Mouse (Mus musculus) liver, embryonic 12.5 days (tissue): ENCODE data around the gene Astl. TPM values are rescaled to one million over a fixed set of nuclear protein-coding genes. Genes with fewer than 3 reads are reported as not detected.

Source experiments
- ATAC-seq: fragments of 200-750 bp; cut with Nextera tagmentation; 2 replicates; pipeline ENCODE4 v1.8.0; 2017; ENCODE audit warnings: moderate number of reproducible peaks, mild to moderate bottlenecking, moderate library complexity
- H3K27ac ChIP-seq: fragments of 300-500 bp; sonication (generic); 2 replicates; pipeline ENCODE4 v1.5.1; 2016; ENCODE audit warnings: mild to moderate bottlenecking
- H3K27me3 ChIP-seq: fragments of 300-500 bp; sonication (generic); replicated peaks from 2 replicates; pipeline ENCODE4 v1.6.1; 2016; ENCODE audit warnings: mild to moderate bottlenecking, moderate library complexity
- H3K36me3 ChIP-seq: fragments of 300-500 bp; sonication (generic); 2 replicates; pipeline ENCODE4 v1.6.1; 2016; ENCODE audit warnings: mild to moderate bottlenecking, moderate library complexity
- H3K4me1 ChIP-seq: fragments of 300-500 bp; sonication (generic); 2 replicates; pipeline ENCODE4 v1.6.1; 2016
- H3K4me2 ChIP-seq: fragments of 300-500 bp; sonication (generic); 2 replicates; pipeline ENCODE4 v1.6.1; 2016; ENCODE audit warnings: mild to moderate bottlenecking, moderate library complexity
- H3K4me3 ChIP-seq: fragments of 300-500 bp; sonication (generic); 2 replicates; pipeline ENCODE4 v1.5.1; 2016; ENCODE audit warnings: mild to moderate bottlenecking, moderate library complexity
- H3K9ac ChIP-seq: fragments of 300-500 bp; sonication (generic); 2 replicates; pipeline ENCODE4 v1.6.1; 2016; ENCODE audit warnings: mild to moderate bottlenecking, moderate library complexity
- H3K9me3 ChIP-seq: fragments of 300-500 bp; sonication (generic); replicated peaks from 2 replicates; pipeline ENCODE4 v1.6.1; 2016; ENCODE audit warnings: mild to moderate bottlenecking, moderate library complexity
- WGBS: fragments of 180-500 bp; shearing (Covaris S2); methylation state at CpG from one replicate; pipeline ENCODE4 v1.1.7; 2016; ENCODE audit not compliant: insufficient replicate concordance; 5-methylcytosine and 5-hydroxymethylcytosine counted together
- polyA plus RNA-seq: library from polyadenylated mRNA; unstranded; fragments of >200 nt; fragmentation: Nextera tagmentation; extraction: Ambion mirVana; gene quantifications from 2 replicates; pipeline ENCODE4 v1.2.1, GENCODE M21; 2016

The Astl gene
- polyA plus RNA-seq, 1 experiment from 2014 or later: not detected

DNA sequence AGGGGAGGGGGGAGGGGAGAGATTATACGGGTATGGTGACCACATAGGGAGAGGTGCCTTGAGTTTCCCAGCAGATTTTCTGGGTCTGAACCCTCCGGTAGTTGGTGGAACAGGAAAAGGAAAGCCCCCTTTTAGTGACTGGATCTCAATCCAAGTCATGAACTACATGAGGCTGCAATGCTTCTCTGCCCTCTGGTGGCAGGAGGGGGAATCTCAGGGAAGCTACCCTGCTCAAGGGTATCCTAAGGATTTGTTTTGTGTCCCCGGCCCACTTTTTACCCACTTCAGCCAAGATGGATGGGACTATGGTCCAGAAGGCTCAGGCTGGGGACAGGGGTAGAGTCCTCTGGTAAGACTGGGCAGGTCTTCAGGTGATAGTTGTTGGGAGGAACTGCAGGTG, 2.7 kb downstream of the Astl start:
- Histone ChIP-seq H3K4me1 (peaks cover 29% of the 10 kb centered on the region), H3K4me3 (no peak overlapping the region), H3K4me2 (no peak overlapping the region), H3K9me3 (no peaks in the 10 kb centered on the region), H3K27me3 (peaks cover 36% of the 10 kb centered on the region), H3K9ac (no peak overlapping the region), H3K27ac (no peak overlapping the region), H3K36me3 (no peaks in the 10 kb centered on the region)
- no peak for ATAC-seq
- WGBS: 10% methylated on average over 3 of the region's 3 CpGs

DNA sequence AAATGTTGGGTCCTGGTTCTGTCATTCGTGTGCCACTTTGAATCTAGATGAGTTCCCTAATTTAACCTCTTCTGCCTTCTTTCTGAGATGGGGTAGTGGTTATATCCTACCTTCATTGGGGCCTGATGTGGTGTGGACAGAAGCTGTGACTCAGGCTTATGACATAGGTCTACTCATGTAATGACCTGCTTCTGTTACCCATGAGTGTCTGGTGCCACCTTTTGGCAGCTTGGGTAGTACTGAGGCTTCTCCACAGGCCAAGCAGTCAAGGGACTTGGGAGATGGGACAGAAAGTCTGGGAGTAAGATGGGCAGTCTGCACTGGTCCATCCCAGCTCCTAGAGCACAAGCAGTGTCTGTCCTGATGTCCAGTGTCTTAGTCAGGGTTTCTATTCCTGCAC, 7.9 kb downstream of the Astl start:
- Histone ChIP-seq H3K4me1 (no peaks in the 10 kb centered on the region), H3K36me3 (no peaks in the 10 kb centered on the region), H3K4me2 (no peak overlapping the region), H3K27me3 (peaks cover 29% of the 10 kb centered on the region), H3K9ac (no peak overlapping the region), H3K4me3 (no peak overlapping the region), H3K9me3 (no peaks in the 10 kb centered on the region), H3K27ac (no peak overlapping the region)
- WGBS: 36% methylated on average over 1 of the region's 1 CpGs
- no peak for ATAC-seq

- Histone ChIP-seq H3K9ac (no peak overlapping the region), H3K4me1 (no peaks in the 10 kb centered on the region), H3K9me3 (no peaks in the 10 kb centered on the region), H3K4me3 (no peak overlapping the region), H3K36me3 (no peaks in the 10 kb centered on the region), H3K4me2 (no peak overlapping the region), H3K27me3 (peaks cover 26% of the 10 kb centered on the region), H3K27ac (no peak overlapping the region)
- no peak for ATAC-seq
- 70% methylated on average over 13 of the region's 13 CpGs for WGBS
These were observed 8.9 kb downstream of the Astl start for GRCm38 (mm10) chr2:127347147-127347985.

- H3K9ac ChIP-seq: no peak overlapping the region
- no peaks in the 10 kb centered on the region for H3K36me3 ChIP-seq
- H3K4me2 ChIP-seq: no peak overlapping the region
- ATAC-seq: no peak
- no peak overlapping the region for H3K27ac ChIP-seq
- no peaks in the 10 kb centered on the region for H3K9me3 ChIP-seq
- H3K4me1 ChIP-seq: no peaks in the 10 kb centered on the region
- peaks cover 45% of the 10 kb centered on the region for H3K27me3 ChIP-seq
- 66% methylated on average over 4 of the region's 4 CpGs for WGBS
- no peak overlapping the region for H3K4me3 ChIP-seq
These were observed 15.4 kb downstream of the Astl start for GRCm38 (mm10) chr2:127353881-127354280.

- Histone ChIP-seq H3K36me3 (peaks cover 28% of the 10 kb centered on the region), H3K9ac (peak within 1 kb of the TSS; percentile 75), H3K4me3 (peak within 1 kb of the TSS; percentile 70), H3K4me2 (peak within 1 kb of the TSS; percentile 95), H3K4me1 (peaks cover 48% of the 10 kb centered on the region), H3K9me3 (no peaks in the 10 kb centered on the region), H3K27me3 (peaks cover 91% of the 10 kb centered on the region), H3K27ac (peak within 1 kb of the TSS; percentile 77)
- WGBS: under 1% methylated on average over 40 of the region's 49 CpGs
- ATAC-seq: peak; percentile 93
These were observed 24.2 kb downstream of the Astl start, which contains the start of gene Adra2b for GRCm38 (mm10) chr2:127362459-127363281. Gene Adra2b, plus strand, starts transcription at chr2:127363208.

GRCm38 (mm10) chr2:127363282-127363652, 24.8 kb downstream of the Astl start:
- Histone ChIP-seq H3K9ac (peak overlapping the region; percentile 75), H3K9me3 (no peaks in the 10 kb centered on the region), H3K27me3 (peaks cover 94% of the 10 kb centered on the region), H3K4me1 (peaks cover 54% of the 10 kb centered on the region), H3K36me3 (peaks cover 34% of the 10 kb centered on the region), H3K27ac (peak overlapping the region; percentile 77), H3K4me2 (peak overlapping the region; percentile 95), H3K4me3 (peak overlapping the region; percentile 70)
- 2% methylated on average over 28 of the region's 28 CpGs for WGBS
- peak; percentile 55 for ATAC-seq

GRCm38 (mm10) chr2:127363696-127364095, 25.3 kb downstream of the Astl start:
- Histone ChIP-seq H3K9me3 (no peaks in the 10 kb centered on the region), H3K4me1 (peaks cover 58% of the 10 kb centered on the region), H3K9ac (peak overlapping the region; percentile 75), H3K4me2 (peak overlapping the region; percentile 95), H3K4me3 (peak overlapping the region; percentile 70), H3K36me3 (peaks cover 38% of the 10 kb centered on the region), H3K27me3 (peaks cover 90% of the 10 kb centered on the region), H3K27ac (peak overlapping the region; percentile 77)
- WGBS: 6% methylated on average over 20 of the region's 20 CpGs
- no peak for ATAC-seq

GRCm38 (mm10) chr2:127364452-127364851, 26.0 kb downstream of the Astl start:
- Histone ChIP-seq H3K9me3 (no peaks in the 10 kb centered on the region), H3K36me3 (peaks cover 39% of the 10 kb centered on the region), H3K4me3 (peak overlapping the region; percentile 70), H3K4me2 (peak overlapping the region; percentile 95), H3K4me1 (peaks cover 66% of the 10 kb centered on the region), H3K27me3 (peaks cover 82% of the 10 kb centered on the region), H3K27ac (peak overlapping the region; percentile 77; the same call in 1 of the 2 replicates), H3K9ac (peak overlapping the region; percentile 75)
- WGBS: 12% methylated on average over 8 of the region's 8 CpGs
- no peak for ATAC-seq

DNA sequence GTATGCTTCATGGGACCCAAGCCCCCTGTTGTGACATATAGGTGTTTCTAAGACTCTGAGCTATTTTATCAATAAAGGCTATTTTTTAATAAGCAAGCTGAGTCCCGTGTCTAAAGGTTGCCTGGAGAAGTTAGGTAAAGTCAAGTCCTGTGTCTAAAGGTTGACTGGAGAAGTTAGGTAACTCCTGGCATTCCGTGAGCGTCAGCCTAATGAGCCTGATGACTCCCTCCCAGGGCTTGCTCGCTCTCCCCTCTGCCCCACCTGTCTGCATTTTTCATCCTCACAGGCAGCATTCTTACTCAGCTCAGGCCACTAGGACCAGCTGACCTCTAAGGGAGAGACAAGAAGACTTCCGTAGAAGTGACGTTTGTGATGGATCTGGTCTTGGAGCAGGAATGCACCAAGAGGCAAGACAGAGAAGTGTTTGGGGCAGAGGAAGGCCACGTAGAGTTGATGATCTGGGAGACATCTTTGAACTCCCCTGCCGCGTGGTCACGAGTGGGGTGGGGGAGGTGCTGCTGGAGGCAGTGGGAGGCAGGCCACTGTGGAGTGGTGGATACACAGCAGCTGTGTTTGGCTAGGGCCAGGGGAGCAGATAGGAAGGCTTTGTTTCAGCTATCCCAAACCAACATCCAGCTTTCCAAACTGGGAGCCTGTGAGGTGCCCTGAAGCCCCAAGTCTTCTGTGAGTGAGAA, 28.8 kb downstream of the Astl start:
- Histone ChIP-seq H3K4me1 (peaks cover 94% of the 10 kb centered on the region), H3K4me3 (peak overlapping the region; percentile 70), H3K27ac (peak overlapping the region; percentile 97), H3K4me2 (peak overlapping the region; percentile 95), H3K9ac (peak overlapping the region; percentile 75), H3K27me3 (peaks cover 56% of the 10 kb centered on the region), H3K36me3 (peaks cover 43% of the 10 kb centered on the region), H3K9me3 (no peaks in the 10 kb centered on the region)
- WGBS: 59% methylated on average over 10 of the region's 10 CpGs
- no peak for ATAC-seq

DNA sequence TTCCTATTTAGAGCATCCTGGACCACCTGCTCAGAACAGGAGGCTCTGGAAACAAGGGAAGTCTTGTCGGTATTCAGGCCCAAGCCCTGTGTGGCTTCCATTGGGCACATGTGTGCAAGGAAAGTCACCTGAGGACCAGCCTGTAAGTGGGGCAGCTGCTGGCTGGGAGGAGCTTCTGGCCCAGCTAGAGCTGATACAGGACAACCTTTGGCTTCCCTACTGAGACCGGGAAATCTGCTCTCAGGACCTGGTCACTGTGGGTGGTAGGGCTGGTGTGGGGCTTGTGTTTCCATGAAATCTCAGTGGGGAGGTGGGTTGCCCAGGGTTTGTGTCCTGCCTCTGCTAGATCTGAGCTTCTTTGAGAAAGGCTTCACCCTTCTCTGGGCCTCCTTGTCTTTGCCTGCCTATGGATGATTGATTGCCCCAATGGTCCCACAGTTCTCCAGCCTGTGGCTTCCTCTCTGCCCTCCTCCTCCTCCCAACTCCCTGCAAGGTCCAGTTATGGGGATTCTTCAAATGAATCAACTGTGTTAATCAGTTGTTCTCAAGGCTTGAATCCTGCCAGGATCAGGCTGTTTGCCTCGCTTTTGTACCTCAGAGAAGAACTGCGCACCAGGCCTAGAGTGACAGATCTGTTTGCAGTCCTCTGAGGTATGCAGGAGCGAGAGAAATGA, 31.4 kb downstream of the Astl start:
- ATAC-seq: 0 out of 2 replicates have a peak, but pooled peaks have one; percentile 11
- no peaks in the 10 kb centered on the region for H3K9me3 ChIP-seq
- peak overlapping the region; percentile 97 for H3K27ac ChIP-seq
- peak overlapping the region; percentile 95 for H3K4me2 ChIP-seq
- peaks cover 32% of the 10 kb centered on the region for H3K27me3 ChIP-seq
- H3K4me3 ChIP-seq: peak overlapping the region; percentile 70
- H3K36me3 ChIP-seq: peaks cover 40% of the 10 kb centered on the region
- WGBS: 55% methylated on average over 5 of the region's 5 CpGs
- H3K9ac ChIP-seq: peak overlapping the region; percentile 91
- H3K4me1 ChIP-seq: peaks cover 99% of the 10 kb centered on the region
